Mouse (Mus musculus) heart, embryonic 16.5 days (tissue): Measurements from ENCODE around the gene Phc1. TPM values are rescaled to one million over a fixed set of nuclear protein-coding genes. Genes with fewer than 3 reads are reported as not detected.

Experiments
- ATAC-seq: fragments of 200-750 bp; cut with Nextera tagmentation; replicated peaks from 2 replicates; pipeline ENCODE4 v1.8.0; 2017; ENCODE audit warnings: moderate number of reproducible peaks; ENCODE audit not compliant: insufficient read depth, low FRiP score; ENCODE audit errors: extremely low read depth
- H3K27ac ChIP-seq: fragments of 300-500 bp; sonication (generic); 2 replicates; pipeline ENCODE4 v1.5.1; 2014; ENCODE audit warnings: mild to moderate bottlenecking, low read length, control low read depth, moderate library complexity
- H3K27me3 ChIP-seq: fragments of 300-500 bp; sonication (generic); 2 replicates; pipeline ENCODE4 v1.6.1; 2014; ENCODE audit warnings: low read length, mixed read lengths; ENCODE audit not compliant: control insufficient read depth, insufficient read depth
- H3K36me3 ChIP-seq: fragments of 300-500 bp; sonication (generic); 2 replicates; pipeline ENCODE4 v1.6.1; 2014; ENCODE audit not compliant: control insufficient read depth, insufficient read depth
- H3K4me1 ChIP-seq: fragments of 300-500 bp; sonication (generic); 2 replicates; pipeline ENCODE4 v1.6.1; 2014; ENCODE audit warnings: low read length, mixed read lengths; ENCODE audit not compliant: control insufficient read depth, insufficient read depth
- H3K4me2 ChIP-seq: fragments of 300-500 bp; sonication (generic); 2 replicates; pipeline ENCODE4 v1.6.1; 2014; ENCODE audit warnings: low read depth, mild to moderate bottlenecking, control low read depth, low read length
- H3K4me3 ChIP-seq: fragments of 300-500 bp; sonication (generic); 2 replicates; pipeline ENCODE4 v1.5.1; 2014; ENCODE audit warnings: mild to moderate bottlenecking, control low read depth, low read length
- H3K9ac ChIP-seq: fragments of 300-500 bp; sonication (generic); 2 replicates; pipeline ENCODE4 v1.6.1; 2014; ENCODE audit warnings: low read length, control low read depth
- H3K9me3 ChIP-seq: fragments of 300-500 bp; sonication (generic); replicated peaks from 2 replicates; pipeline ENCODE4 v1.6.1; 2016; ENCODE audit warnings: low read length; ENCODE audit not compliant: control insufficient read depth
- WGBS: fragments of 180-500 bp; shearing (Covaris S2); extraction: QIAGEN DNeasy Blood & Tissue Kit; methylation state at CpG from one replicate; pipeline ENCODE4 v1.1.7; 2014; 5-methylcytosine and 5-hydroxymethylcytosine counted together
- polyA plus RNA-seq: library from polyadenylated mRNA; unstranded; fragments of >200 nt; fragmentation: Nextera tagmentation; extraction: Ambion mirVana; gene quantifications from 2 replicates; pipeline ENCODE4 v1.2.1, GENCODE M21; 2015

Gene Phc1
- polyA plus RNA-seq, 1 experiment from 2014 or later, result 7.2 TPM

GRCm38 (mm10) chr6:122318726-122319125 is 21.6 kb downstream of the Phc1 start:
- 94% methylated on average over 1 of the region's 1 CpGs for WGBS
- Histone ChIP-seq H3K9me3 (no peaks in the 10 kb centered on the region), H3K4me3 (no peak overlapping the region), H3K27me3 (no peaks in the 10 kb centered on the region), H3K4me2 (no peak overlapping the region), H3K36me3 (peaks cover 49% of the 10 kb centered on the region), H3K9ac (no peak overlapping the region), H3K4me1 (no peaks in the 10 kb centered on the region), H3K27ac (no peak overlapping the region)
- ATAC-seq, result no peak

- ATAC-seq, result no peak
- Histone ChIP-seq H3K36me3 (peaks cover 15% of the 10 kb centered on the region), H3K9ac (peak overlapping the region; percentile 90), H3K4me2 (peak overlapping the region; percentile 69), H3K4me3 (peak overlapping the region; percentile 92), H3K27me3 (no peaks in the 10 kb centered on the region), H3K4me1 (peaks cover 21% of the 10 kb centered on the region), H3K9me3 (no peaks in the 10 kb centered on the region), H3K27ac (no peak overlapping the region)
- 62% methylated on average over 5 of the region's 5 CpGs for WGBS
Measured at GRCm38 (mm10) chr6:122310187-122310820, 30.1 kb downstream of the Phc1 start.

- no peaks in the 10 kb centered on the region for H3K27me3 ChIP-seq
- ATAC-seq, result no peak
- H3K4me1 ChIP-seq, result peaks cover 21% of the 10 kb centered on the region
- WGBS, result 6% methylated on average over 11 of the region's 11 CpGs
- no peak overlapping the region; the same call in 1 of the 2 replicates for H3K27ac ChIP-seq
- H3K4me2 ChIP-seq, result peak overlapping the region; percentile 69
- H3K4me3 ChIP-seq, result peak overlapping the region; percentile 92
- H3K9ac ChIP-seq, result peak overlapping the region; percentile 90
- H3K9me3 ChIP-seq, result no peaks in the 10 kb centered on the region
- H3K36me3 ChIP-seq, result peaks cover 8% of the 10 kb centered on the region; the same call in 1 of the 2 replicates
Measured at GRCm38 (mm10) chr6:122309446-122309960, 30.9 kb downstream of the Phc1 start.

GRCm38 (mm10) chr6:122308505-122309393 is 31.6 kb downstream of the Phc1 start, which contains the start of gene M6pr:
Gene M6pr (plus strand): TSS chr6:122308720.
- H3K9me3 ChIP-seq, result no peaks in the 10 kb centered on the region
- H3K4me3 ChIP-seq, result peak within 1 kb of the TSS; percentile 92
- no peaks in the 10 kb centered on the region for H3K27me3 ChIP-seq
- H3K27ac ChIP-seq, result peak within 1 kb of the TSS; percentile 69
- H3K4me1 ChIP-seq, result peaks cover 21% of the 10 kb centered on the region
- H3K9ac ChIP-seq, result peak within 1 kb of the TSS; percentile 90
- 0% methylated on average over 49 of the region's 49 CpGs for WGBS
- H3K36me3 ChIP-seq, result peaks cover 8% of the 10 kb centered on the region; the same call in 1 of the 2 replicates
- H3K4me2 ChIP-seq, result peak within 1 kb of the TSS; percentile 69
- peak; percentile 99 for ATAC-seq

- H3K4me1 ChIP-seq, result peaks cover 21% of the 10 kb centered on the region
- H3K36me3 ChIP-seq, result 0 out of 2 replicates have a peak, but pooled peaks cover 3% of the 10 kb centered on the region
- H3K27me3 ChIP-seq, result no peaks in the 10 kb centered on the region
- peak overlapping the region; percentile 92 for H3K4me3 ChIP-seq
- H3K4me2 ChIP-seq, result peak overlapping the region; percentile 14; the same call in 1 of the 2 replicates
- ATAC-seq, result 0 out of 2 replicates have a peak, but pooled peaks have one; percentile 1
- 65% methylated on average over 6 of the region's 6 CpGs for WGBS
- H3K9ac ChIP-seq, result no peak overlapping the region
- no peak overlapping the region for H3K27ac ChIP-seq
- H3K9me3 ChIP-seq, result no peaks in the 10 kb centered on the region
Measured at GRCm38 (mm10) chr6:122308136-122308504, 32.2 kb downstream of the Phc1 start.

DNA sequence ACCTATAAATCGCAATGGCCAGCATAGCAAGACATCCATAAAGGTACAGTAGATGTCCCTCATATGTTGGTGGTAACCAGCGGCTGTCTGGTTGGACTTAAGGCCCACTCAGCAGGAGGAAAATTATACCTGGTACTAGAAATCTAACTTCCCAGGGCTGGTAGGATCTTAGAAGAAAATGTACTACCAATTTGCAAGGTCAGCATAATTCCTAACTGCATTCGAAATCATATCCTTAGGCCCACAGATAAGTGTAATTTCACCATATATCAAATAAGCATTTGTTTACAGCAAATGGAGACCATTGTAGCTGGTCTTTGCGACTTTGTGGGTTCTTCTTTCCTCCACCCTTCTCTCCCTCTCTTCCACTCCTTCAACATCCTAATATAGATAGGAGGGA is 33.7 kb downstream of the Phc1 start:
- no peak overlapping the region for H3K4me2 ChIP-seq

DNA sequence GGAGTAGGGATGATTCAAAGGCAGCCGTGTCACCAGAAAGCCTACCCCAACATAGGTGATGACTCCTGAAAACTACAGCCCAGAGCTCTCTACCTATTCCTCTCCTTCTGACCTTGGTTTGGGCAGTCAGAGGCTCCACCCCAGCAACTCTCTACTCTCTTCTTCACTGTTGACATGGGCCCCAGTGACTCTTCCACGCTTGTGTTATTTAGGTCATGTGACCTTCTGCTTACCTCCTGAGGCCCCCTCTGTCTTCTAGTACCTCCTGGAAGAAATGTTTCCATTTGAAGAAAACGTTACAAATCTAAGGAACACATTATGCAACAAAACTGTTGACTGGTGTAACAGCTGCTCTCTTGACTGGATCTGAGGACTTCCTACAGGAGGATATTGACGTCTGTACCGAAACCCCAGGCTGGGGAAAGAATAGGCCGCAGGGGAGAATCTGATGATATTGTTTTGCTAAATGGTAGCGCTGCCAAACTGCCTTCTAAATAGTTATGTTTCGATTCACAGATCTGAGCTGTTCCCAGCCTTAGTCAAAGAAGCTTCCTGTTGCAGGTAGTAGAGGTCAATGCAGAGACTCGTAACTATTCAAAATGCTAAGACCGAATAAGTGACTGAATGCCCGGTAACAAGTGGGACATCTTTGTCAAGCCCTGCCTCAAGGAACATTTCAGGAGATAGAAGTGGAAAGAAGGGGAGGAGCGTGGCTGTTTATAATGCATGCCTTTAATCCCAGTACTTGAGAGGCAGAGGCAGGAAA is 35.4 kb downstream of the Phc1 start:
- Histone ChIP-seq H3K9ac (no peak overlapping the region), H3K27ac (no peak overlapping the region), H3K27me3 (no peaks in the 10 kb centered on the region), H3K4me3 (no peak overlapping the region), H3K4me1 (peaks cover 8% of the 10 kb centered on the region), H3K4me2 (no peak overlapping the region), H3K36me3 (no peaks in the 10 kb centered on the region), H3K9me3 (no peaks in the 10 kb centered on the region)
- ATAC-seq, result no peak
- WGBS, result 77% methylated on average over 12 of the region's 12 CpGs

More for the DNA sequence above, 33.7 kb downstream of the Phc1 start:
- 78% methylated on average over 4 of the region's 4 CpGs for WGBS
- no peak for ATAC-seq
- H3K4me3 ChIP-seq, result no peak overlapping the region
- H3K9me3 ChIP-seq, result no peaks in the 10 kb centered on the region
- no peaks in the 10 kb centered on the region for H3K27me3 ChIP-seq
- no peaks in the 10 kb centered on the region for H3K36me3 ChIP-seq
- H3K27ac ChIP-seq, result no peak overlapping the region
- peaks cover 21% of the 10 kb centered on the region for H3K4me1 ChIP-seq
- no peak overlapping the region for H3K9ac ChIP-seq

DNA sequence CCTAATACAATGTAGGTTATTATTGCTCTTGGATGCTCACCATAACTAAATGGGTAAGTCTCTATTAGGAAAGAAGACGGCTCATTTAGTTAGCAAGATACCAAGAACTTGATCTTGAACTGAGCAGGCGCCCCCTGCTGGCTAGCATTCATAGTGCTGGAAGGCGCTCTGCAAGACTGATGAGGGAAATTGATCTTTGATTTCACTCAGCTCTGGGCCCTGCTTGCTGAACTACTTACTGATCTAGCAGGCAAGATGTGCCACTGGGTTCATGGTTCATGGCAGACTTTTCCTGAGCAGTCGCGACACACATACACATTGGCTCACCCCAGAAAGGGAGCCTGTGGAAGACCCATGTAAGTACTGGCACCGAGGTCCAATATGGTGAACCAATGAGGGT is 36.0 kb downstream of the Phc1 start:
- ATAC-seq, result no peak

More for the DNA sequence above, 36.0 kb downstream of the Phc1 start:
- H3K4me2 ChIP-seq, result no peak overlapping the region
- H3K9me3 ChIP-seq, result no peaks in the 10 kb centered on the region
- H3K27ac ChIP-seq, result no peak overlapping the region
- no peak overlapping the region for H3K4me3 ChIP-seq
- H3K4me1 ChIP-seq, result peaks cover 3% of the 10 kb centered on the region; the same call in 1 of the 2 replicates
- H3K27me3 ChIP-seq, result no peaks in the 10 kb centered on the region
- no peak overlapping the region for H3K9ac ChIP-seq
- 26% methylated on average over 6 of the region's 6 CpGs for WGBS
- H3K36me3 ChIP-seq, result no peaks in the 10 kb centered on the region
